Mouse (Mus musculus): Measurements from ENCODE around the gene Apoc4.

GRCm38 (mm10) chr7:19675824-19676223, 5.5 kb downstream of the Apoc4 start:
- no peak for TF ChIP-seq GATA1 (IDR thresholded peaks at IDR 0.05; ENCODE audit: borderline replicate concordance, low read length)
- no peak for TF ChIP-seq CTCF (IDR thresholded peaks at IDR 0.05; ENCODE audit: low read depth, low read length)
- no peak for TF ChIP-seq POLR2AphosphoS5 (IDR thresholded peaks at IDR 0.05; ENCODE audit: insufficient replicate concordance, low read depth, low read length)
- TF ChIP-seq TAL1 (conservative IDR thresholded peaks at IDR 0.05; ENCODE audit: low read depth, low read length) = no peak
